Mouse (Mus musculus): ENCODE data around the gene Gramd4. TPM values are rescaled to one million over a fixed set of nuclear protein-coding genes. Genes with fewer than 3 reads are reported as not detected.

Gramd4 gene
- polyA plus RNA-seq, 1 experiment from 2014 or later = 8.7 TPM

GRCm38 (mm10) chr15:86021301-86021700 lies 36.2 kb upstream of the Gramd4 start:
- H3K27me3 ChIP-seq (ENCODE audit: control insufficient read depth, insufficient read depth, low read length) = no peaks in the 10 kb centered on the region
- no peak overlapping the region for H3K9ac ChIP-seq (ENCODE audit: low read depth, low read length)
- H3K27ac ChIP-seq (ENCODE audit: low read depth, low read length) = no peak overlapping the region
- no peaks in the 10 kb centered on the region for H3K4me1 ChIP-seq (replicated peaks; ENCODE audit: control insufficient read depth, insufficient read depth, low read length)
- WGBS = 70% methylated on average over 9 of the region's 9 CpGs
- no peak for ATAC-seq (ENCODE audit: low FRiP score)
- DNase-seq (ENCODE audit: low spot score) = no peak
- no peak overlapping the region for H3K4me3 ChIP-seq (ENCODE audit: low read depth, low read length)
- H3K9me3 ChIP-seq (ENCODE audit: control insufficient read depth, low read length) = peaks cover 4% of the 10 kb centered on the region; the same call in 1 of the 2 replicates
- no peak overlapping the region for H3K4me2 ChIP-seq (replicated peaks; ENCODE audit: low read depth, low read length)
- H3K36me3 ChIP-seq (ENCODE audit: control insufficient read depth, insufficient read depth, low read length) = no peaks in the 10 kb centered on the region

- H3K27ac ChIP-seq (ENCODE audit: low read depth, low read length) = no peak overlapping the region
- H3K4me2 ChIP-seq (replicated peaks; ENCODE audit: low read depth, low read length) = no peak overlapping the region
- H3K4me3 ChIP-seq (ENCODE audit: low read depth, low read length) = no peak overlapping the region
- WGBS = 89% methylated on average over 9 of the region's 9 CpGs
- no peak for ATAC-seq (ENCODE audit: low FRiP score)
- H3K9me3 ChIP-seq (ENCODE audit: control insufficient read depth, low read length) = peaks cover 4% of the 10 kb centered on the region; the same call in 1 of the 2 replicates
- H3K27me3 ChIP-seq (ENCODE audit: control insufficient read depth, insufficient read depth, low read length) = no peaks in the 10 kb centered on the region
- no peaks in the 10 kb centered on the region for H3K36me3 ChIP-seq (ENCODE audit: control insufficient read depth, insufficient read depth, low read length)
- H3K9ac ChIP-seq (ENCODE audit: low read depth, low read length) = no peak overlapping the region
- H3K4me1 ChIP-seq (replicated peaks; ENCODE audit: control insufficient read depth, insufficient read depth, low read length) = no peaks in the 10 kb centered on the region
- DNase-seq (ENCODE audit: low spot score) = no peak
Observed at GRCm38 (mm10) chr15:86021971-86022370, 35.5 kb upstream of the Gramd4 start.

GRCm38 (mm10) chr15:86027871-86028270 lies 29.6 kb upstream of the Gramd4 start:
- no peak overlapping the region for H3K4me2 ChIP-seq (replicated peaks; ENCODE audit: low read depth, low read length)
- H3K36me3 ChIP-seq (ENCODE audit: control insufficient read depth, insufficient read depth, low read length) = peaks cover 13% of the 10 kb centered on the region; the same call in 1 of the 2 replicates
- H3K4me3 ChIP-seq (ENCODE audit: low read depth, low read length) = no peak overlapping the region
- no peaks in the 10 kb centered on the region; the same call in 1 of the 2 replicates for H3K9me3 ChIP-seq (ENCODE audit: control insufficient read depth, low read length)
- no peak overlapping the region for H3K27ac ChIP-seq (ENCODE audit: low read depth, low read length)
- H3K27me3 ChIP-seq (ENCODE audit: control insufficient read depth, insufficient read depth, low read length) = peaks cover 3% of the 10 kb centered on the region; the same call in 1 of the 2 replicates
- ATAC-seq (ENCODE audit: low FRiP score) (no peak), DNase-seq (ENCODE audit: low spot score) (no peak)
- no peak overlapping the region for H3K9ac ChIP-seq (ENCODE audit: low read depth, low read length)
- 75% methylated on average over 8 of the region's 8 CpGs for WGBS
- H3K4me1 ChIP-seq (replicated peaks; ENCODE audit: control insufficient read depth, insufficient read depth, low read length) = peaks cover 2% of the 10 kb centered on the region; the same call in 1 of the 2 replicates

GRCm38 (mm10) chr15:86029981-86030380 lies 27.5 kb upstream of the Gramd4 start:
- peaks cover 5% of the 10 kb centered on the region; the same call in 1 of the 2 replicates for H3K4me1 ChIP-seq (replicated peaks; ENCODE audit: control insufficient read depth, insufficient read depth, low read length)
- no peak for DNase-seq (ENCODE audit: low spot score)

GRCm38 (mm10) chr15:86032811-86033190 lies 24.7 kb upstream of the Gramd4 start:
- H3K9me3 ChIP-seq (ENCODE audit: control insufficient read depth, low read length) = no peaks in the 10 kb centered on the region; the same call in 1 of the 2 replicates
- DNase-seq (ENCODE audit: low spot score) (peak; percentile 82), ATAC-seq (ENCODE audit: low FRiP score) (no peak)
- H3K27me3 ChIP-seq (ENCODE audit: control insufficient read depth, insufficient read depth, low read length) = peaks cover 17% of the 10 kb centered on the region
- H3K27ac ChIP-seq (ENCODE audit: low read depth, low read length) = no peak overlapping the region
- H3K36me3 ChIP-seq (ENCODE audit: control insufficient read depth, insufficient read depth, low read length) = peaks cover 13% of the 10 kb centered on the region; the same call in 1 of the 2 replicates
- WGBS = 2% methylated on average over 38 of the region's 38 CpGs
- peak overlapping the region; percentile 61; the same call in 1 of the 2 replicates for H3K9ac ChIP-seq (ENCODE audit: low read depth, low read length)
- H3K4me1 ChIP-seq (replicated peaks; ENCODE audit: control insufficient read depth, insufficient read depth, low read length) = peaks cover 5% of the 10 kb centered on the region; the same call in 1 of the 2 replicates
- H3K4me3 ChIP-seq (ENCODE audit: low read depth, low read length) = peak overlapping the region; percentile 58
- H3K4me2 ChIP-seq (replicated peaks; ENCODE audit: low read depth, low read length) = peak overlapping the region; percentile 91

More at GRCm38 (mm10) chr15:86029981-86030380, 27.5 kb upstream of the Gramd4 start:
- Histone ChIP-seq H3K27ac (ENCODE audit: low read depth, low read length) (no peak overlapping the region), H3K4me2 (replicated peaks; ENCODE audit: low read depth, low read length) (no peak overlapping the region), H3K9me3 (ENCODE audit: control insufficient read depth, low read length) (no peaks in the 10 kb centered on the region; the same call in 1 of the 2 replicates), H3K9ac (ENCODE audit: low read depth, low read length) (no peak overlapping the region), H3K4me3 (ENCODE audit: low read depth, low read length) (no peak overlapping the region), H3K36me3 (ENCODE audit: control insufficient read depth, insufficient read depth, low read length) (peaks cover 13% of the 10 kb centered on the region; the same call in 1 of the 2 replicates), H3K27me3 (ENCODE audit: control insufficient read depth, insufficient read depth, low read length) (peaks cover 17% of the 10 kb centered on the region)
- WGBS = 77% methylated on average over 14 of the region's 14 CpGs
- no peak for ATAC-seq (ENCODE audit: low FRiP score)

- under 1% methylated on average over 54 of the region's 80 CpGs for WGBS
- H3K4me2 ChIP-seq (replicated peaks; ENCODE audit: low read depth, low read length) = peak within 1 kb of the TSS; percentile 91
- DNase-seq (ENCODE audit: low spot score) = peak; percentile 72
- ATAC-seq (ENCODE audit: low FRiP score) = peak; percentile 29
- no peaks in the 10 kb centered on the region; the same call in 1 of the 2 replicates for H3K9me3 ChIP-seq (ENCODE audit: control insufficient read depth, low read length)
- H3K4me1 ChIP-seq (replicated peaks; ENCODE audit: control insufficient read depth, insufficient read depth, low read length) = peaks cover 5% of the 10 kb centered on the region; the same call in 1 of the 2 replicates
- peaks cover 17% of the 10 kb centered on the region for H3K27me3 ChIP-seq (ENCODE audit: control insufficient read depth, insufficient read depth, low read length)
- H3K36me3 ChIP-seq (ENCODE audit: control insufficient read depth, insufficient read depth, low read length) = peaks cover 13% of the 10 kb centered on the region; the same call in 1 of the 2 replicates
- peak within 1 kb of the TSS; percentile 58 for H3K4me3 ChIP-seq (ENCODE audit: low read depth, low read length)
- peak within 1 kb of the TSS; percentile 37 for H3K27ac ChIP-seq (ENCODE audit: low read depth, low read length)
- H3K9ac ChIP-seq (ENCODE audit: low read depth, low read length) = peak within 1 kb of the TSS; percentile 61
Observed at GRCm38 (mm10) chr15:86033191-86033841, 24.2 kb upstream of the Gramd4 start, which contains the start of gene Celsr1. Celsr1 (minus strand) TSS chr15:86033777.

- DNase-seq (ENCODE audit: low spot score) = peak; percentile 82
- Histone ChIP-seq H3K36me3 (ENCODE audit: control insufficient read depth, insufficient read depth, low read length) (peaks cover 13% of the 10 kb centered on the region; the same call in 1 of the 2 replicates), H3K4me1 (replicated peaks; ENCODE audit: control insufficient read depth, insufficient read depth, low read length) (peaks cover 5% of the 10 kb centered on the region; the same call in 1 of the 2 replicates), H3K27ac (ENCODE audit: low read depth, low read length) (peak overlapping the region; percentile 37), H3K4me3 (ENCODE audit: low read depth, low read length) (peak overlapping the region; percentile 58), H3K9me3 (ENCODE audit: control insufficient read depth, low read length) (no peaks in the 10 kb centered on the region; the same call in 1 of the 2 replicates), H3K27me3 (ENCODE audit: control insufficient read depth, insufficient read depth, low read length) (peaks cover 17% of the 10 kb centered on the region), H3K4me2 (replicated peaks; ENCODE audit: low read depth, low read length) (peak overlapping the region; percentile 91), H3K9ac (ENCODE audit: low read depth, low read length) (peak overlapping the region; percentile 61)
- WGBS = under 1% methylated on average over 34 of the region's 44 CpGs
- peak; percentile 81 for ATAC-seq (ENCODE audit: low FRiP score)
Observed at GRCm38 (mm10) chr15:86034021-86034523, 23.4 kb upstream of the Gramd4 start.

- H3K36me3 ChIP-seq (ENCODE audit: control insufficient read depth, insufficient read depth, low read length) = peaks cover 13% of the 10 kb centered on the region; the same call in 1 of the 2 replicates
- H3K4me3 ChIP-seq (ENCODE audit: low read depth, low read length) = peak overlapping the region; percentile 58; the same call in 1 of the 2 replicates
- peaks cover 5% of the 10 kb centered on the region; the same call in 1 of the 2 replicates for H3K4me1 ChIP-seq (replicated peaks; ENCODE audit: control insufficient read depth, insufficient read depth, low read length)
- H3K27ac ChIP-seq (ENCODE audit: low read depth, low read length) = peak overlapping the region; percentile 37
- no peak for ATAC-seq (ENCODE audit: low FRiP score)
- DNase-seq (ENCODE audit: low spot score) = no peak
- H3K9me3 ChIP-seq (ENCODE audit: control insufficient read depth, low read length) = no peaks in the 10 kb centered on the region; the same call in 1 of the 2 replicates
- 4% methylated on average over 12 of the region's 12 CpGs for WGBS
- H3K9ac ChIP-seq (ENCODE audit: low read depth, low read length) = peak overlapping the region; percentile 61; the same call in 1 of the 2 replicates
- H3K4me2 ChIP-seq (replicated peaks; ENCODE audit: low read depth, low read length) = peak overlapping the region; percentile 91
- peaks cover 17% of the 10 kb centered on the region for H3K27me3 ChIP-seq (ENCODE audit: control insufficient read depth, insufficient read depth, low read length)
Observed at GRCm38 (mm10) chr15:86034781-86035360, 22.6 kb upstream of the Gramd4 start.

Data from hindbrain, embryonic 11.5 days (tissue).